Mouse (Mus musculus) right cerebral cortex, adult 18-20 months (tissue): Measurements from ENCODE around the gene Tmem185a.
A peak's percentile ranks its signal among the peaks of the same experiment; 100 is the strongest.
"Not testable (repeated sequence)": the region's sequence is repeated elsewhere in the genome, so short reads cannot be mapped to it uniquely, and the experiment has no call there.

Source experiments
- DNase-seq: peaks from one replicate; pipeline ENCODE4 v3.0.0; 2022; ENCODE audit warnings: mixed read lengths

Gene Tmem185a

DNA sequence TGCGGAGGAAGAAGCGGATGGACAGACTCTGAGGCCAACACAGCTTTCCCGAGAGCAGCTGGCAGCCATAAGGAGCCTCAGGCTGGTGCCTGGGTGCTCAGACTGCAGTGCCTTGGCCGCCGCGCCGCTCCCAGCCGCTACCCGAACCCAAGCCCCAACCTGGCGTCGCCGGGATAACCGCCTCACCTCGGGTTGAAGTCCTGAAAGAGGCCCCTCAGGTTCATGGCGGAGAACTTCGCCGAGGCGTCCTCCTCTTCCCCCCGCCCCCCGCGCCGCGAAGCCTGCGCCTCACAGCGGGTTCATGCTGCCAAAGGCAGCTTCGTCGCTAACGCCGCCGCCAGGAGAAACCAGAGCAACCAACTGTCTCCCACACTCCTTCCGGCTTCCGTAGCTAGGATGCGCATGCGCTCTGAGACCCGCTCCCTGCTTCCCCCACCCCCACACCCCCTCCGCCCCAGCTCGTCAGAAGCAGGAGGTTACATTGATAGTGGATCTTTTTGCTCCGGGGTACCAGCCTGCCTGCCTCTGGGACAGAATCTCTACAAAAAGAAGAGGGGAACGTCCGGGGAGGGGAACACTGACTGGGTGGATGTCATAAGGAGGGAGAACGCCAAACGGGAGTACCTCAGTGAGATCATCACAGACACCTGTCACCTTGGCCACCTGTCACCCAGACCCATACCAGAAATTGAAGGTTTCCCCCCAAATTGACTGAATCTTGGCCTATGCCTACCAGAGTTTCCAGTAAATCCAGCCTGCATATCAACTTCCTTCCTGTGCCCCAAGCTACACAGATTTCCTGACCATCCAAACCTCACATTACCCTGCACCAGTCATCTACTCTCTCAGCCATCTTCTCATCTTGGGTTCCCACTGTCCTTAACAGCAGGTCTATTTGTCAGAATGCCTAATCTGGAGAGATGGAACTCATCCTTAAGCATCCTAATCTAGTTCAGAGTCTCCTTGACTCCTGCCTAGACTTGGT lies at the start of gene Tmem185a:
TSS of gene Tmem185a (minus strand) at position 389 of the 985 bp plus-strand sequence.
- DNase-seq: peak; percentile 87

DNA sequence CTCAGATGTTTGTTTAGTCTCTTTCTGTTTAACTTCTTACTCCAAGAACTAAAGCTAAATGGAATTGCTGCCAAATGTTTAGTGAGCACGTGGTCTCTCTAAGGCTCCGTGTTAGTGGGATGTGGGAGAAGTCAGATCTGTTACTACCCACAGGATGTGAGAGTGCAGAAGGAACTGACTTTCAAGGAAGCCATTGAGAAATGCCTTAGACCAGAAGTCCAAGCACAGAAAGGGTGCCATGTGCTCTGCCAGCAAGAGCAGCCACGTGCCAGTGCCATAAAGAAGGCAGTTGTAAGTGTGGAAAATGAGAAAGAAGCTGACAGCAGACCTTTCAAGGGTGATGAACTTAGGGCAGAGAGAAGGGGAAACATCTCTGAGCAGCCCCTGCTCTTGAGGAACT lies 37.4 kb upstream of the Tmem185a start:
- not testable (repeated sequence) for DNase-seq

DNA sequence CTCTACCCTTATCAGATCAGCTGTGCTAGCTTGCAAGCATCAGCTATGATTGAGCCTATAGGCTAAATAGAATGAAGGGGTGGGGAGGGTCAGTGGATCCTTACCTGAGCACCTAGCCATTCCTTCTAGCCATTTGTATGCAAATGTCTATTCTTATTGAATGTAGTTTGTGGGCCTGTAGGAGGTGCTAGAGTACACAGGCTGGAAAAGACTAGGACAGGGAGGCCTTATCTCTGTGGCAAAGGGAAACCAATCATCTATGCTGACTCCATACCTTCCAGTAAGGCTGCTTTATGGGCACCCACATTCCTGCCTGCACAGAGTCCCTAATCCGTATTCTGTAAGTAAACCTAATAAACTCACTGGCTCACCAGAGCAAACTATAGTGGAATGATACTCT lies 10.3 kb upstream of the Tmem185a start:
- not testable (repeated sequence) for DNase-seq

DNA sequence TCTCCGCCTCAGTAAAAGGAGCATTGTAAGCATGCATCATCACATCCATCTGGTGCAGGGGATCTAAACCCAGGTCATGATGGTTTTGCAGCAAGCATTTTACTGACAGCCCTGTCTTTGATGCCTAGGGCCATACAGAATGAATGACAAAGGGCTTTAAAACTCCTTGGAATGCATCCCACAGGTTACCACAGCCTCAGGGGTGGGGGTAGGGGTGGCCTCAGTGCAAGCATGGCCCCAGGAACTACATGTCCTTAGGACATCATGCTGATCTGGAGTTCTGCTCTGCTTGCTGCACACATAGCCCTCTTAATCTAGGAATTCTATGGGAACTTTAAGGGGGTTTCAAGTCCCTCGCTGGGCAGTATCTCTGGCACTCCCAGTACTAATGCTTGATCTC lies 5.2 kb upstream of the Tmem185a start:
- DNase-seq: no peak

DNA sequence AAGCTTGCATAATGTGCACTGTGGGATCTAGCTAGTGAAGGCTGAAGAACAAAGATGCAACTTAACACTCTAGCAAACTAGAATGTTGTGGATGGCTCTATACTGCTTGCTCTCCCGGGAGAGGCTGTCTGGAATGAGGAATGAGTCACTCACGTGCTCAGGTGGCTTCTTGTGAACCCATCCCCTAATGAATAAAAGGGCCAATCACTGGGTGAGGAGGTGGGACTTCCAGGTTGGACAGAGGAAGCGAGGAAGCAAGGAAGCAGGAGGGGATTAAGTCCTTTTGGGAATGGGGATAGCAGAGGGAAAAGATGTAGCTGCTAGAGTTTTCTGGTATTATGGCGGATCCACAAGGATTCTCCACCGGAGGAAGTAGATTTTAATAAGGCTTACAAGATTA lies 1.7 kb upstream of the Tmem185a start:
- DNase-seq: no peak

DNA sequence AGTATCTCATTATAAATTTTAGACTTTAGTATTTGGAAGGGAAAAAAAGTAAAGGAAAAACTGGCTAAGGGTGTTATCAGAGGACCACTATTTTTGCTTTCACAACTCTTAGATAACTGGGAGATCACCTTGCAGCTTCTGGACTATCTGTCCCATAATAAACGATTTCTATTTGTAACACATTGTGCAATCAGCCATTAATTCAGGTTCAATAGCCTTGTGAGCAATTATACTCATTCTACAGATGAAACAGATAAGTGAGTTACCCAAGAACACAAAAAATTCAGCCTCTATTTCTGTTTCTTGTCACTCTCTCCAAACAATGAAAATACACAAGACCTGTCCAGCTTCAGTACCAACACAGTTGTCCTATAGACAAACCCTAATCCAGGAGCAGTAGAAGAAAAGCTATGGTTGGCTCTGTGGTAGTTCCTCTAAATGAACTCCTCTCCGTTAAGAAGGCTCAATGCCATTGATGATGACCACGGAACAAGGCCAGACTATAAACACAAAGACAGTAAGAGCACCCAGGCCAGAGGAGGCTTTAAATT lies 1.7 kb downstream of the Tmem185a start:
- DNase-seq: no peak

DNA sequence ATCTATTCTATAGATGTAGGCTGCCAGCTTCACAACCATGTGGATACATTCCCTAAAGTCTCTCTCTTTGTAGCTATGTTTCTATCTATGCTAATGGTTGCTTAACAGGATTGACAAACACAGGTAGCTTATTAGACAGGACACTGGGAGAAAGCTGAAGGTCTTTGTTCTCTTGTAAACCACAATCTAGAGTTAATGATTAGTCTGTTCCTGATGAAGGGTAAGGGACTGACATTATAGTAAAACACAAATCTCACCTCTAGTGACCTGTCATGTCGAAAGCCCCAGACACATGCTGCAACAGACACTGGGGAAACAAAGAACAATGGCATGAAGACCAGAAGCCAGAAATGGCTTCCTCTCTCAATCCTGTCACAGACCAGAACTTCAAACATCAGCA lies 10.1 kb downstream of the Tmem185a start:
- DNase-seq: no peak

DNA sequence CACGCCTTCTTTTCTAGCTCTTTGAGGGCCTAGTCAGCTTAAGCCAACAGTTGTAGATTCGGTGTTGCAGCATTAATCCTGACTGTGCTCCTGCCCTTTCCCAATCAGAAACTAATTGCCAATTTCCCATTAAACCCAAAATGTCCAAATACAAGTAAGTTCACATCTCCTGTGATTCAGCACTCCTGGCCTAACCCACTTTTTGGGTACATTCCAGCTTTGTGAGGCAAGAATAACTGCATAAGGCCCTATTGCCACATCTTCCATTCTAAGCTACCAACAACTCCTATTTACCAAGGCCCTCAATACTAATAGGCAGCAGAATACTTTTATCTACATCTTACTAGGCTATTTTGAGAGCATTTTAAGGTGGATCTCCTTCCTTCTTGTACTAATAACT lies 11.5 kb downstream of the Tmem185a start:
- no peak for DNase-seq

DNA sequence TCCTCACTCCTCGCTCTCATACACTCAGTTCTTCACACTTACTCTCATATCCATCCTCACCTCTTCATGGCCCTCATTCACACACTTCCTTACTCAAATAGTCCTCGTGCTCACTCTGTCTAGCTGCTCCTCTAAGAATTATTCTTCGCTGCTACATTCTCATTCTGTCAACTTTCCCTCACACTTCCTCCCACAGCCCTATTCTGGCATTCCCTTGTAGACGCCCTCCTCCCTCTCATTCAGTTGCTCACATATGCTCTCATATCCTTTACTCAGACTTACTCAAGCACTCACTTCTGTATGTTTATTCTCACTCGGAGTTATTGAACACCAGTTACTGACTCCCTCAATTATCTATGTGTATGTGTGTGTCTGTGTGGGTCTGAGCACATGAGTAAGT lies 13.4 kb downstream of the Tmem185a start:
- peak; percentile 32 for DNase-seq

DNA sequence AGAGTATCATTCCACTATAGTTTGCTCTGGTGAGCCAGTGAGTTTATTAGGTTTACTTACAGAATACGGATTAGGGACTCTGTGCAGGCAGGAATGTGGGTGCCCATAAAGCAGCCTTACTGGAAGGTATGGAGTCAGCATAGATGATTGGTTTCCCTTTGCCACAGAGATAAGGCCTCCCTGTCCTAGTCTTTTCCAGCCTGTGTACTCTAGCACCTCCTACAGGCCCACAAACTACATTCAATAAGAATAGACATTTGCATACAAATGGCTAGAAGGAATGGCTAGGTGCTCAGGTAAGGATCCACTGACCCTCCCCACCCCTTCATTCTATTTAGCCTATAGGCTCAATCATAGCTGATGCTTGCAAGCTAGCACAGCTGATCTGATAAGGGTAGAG lies 24.6 kb downstream of the Tmem185a start:
- DNase-seq: not testable (repeated sequence)

DNA sequence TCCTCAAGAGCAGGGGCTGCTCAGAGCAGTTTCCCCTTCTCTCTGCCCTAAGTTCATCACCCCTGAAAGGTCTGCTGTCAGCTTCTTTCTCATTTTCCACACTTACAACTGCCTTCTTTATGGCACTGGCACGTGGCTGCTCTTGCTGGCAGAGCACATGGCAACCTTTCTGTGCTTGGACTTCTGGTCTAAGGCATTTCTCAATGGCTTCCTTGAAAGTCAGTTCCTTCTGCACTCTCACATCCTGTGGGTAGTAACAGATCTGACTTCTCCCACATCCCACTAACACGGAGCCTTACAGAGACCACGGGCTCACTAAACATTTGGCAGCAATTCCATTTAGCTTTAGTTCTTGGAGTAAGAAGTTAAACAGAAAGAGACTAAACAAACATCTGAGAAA lies 51.5 kb downstream of the Tmem185a start:
- not testable (repeated sequence) for DNase-seq
